Mouse (Mus musculus) intestine, embryonic 14.5 days (tissue): ENCODE data around the gene Utp4. TPM values are rescaled to one million over a fixed set of nuclear protein-coding genes. Genes with fewer than 3 reads are reported as not detected.
"Not testable (repeated sequence)": the region's sequence is repeated elsewhere in the genome, so short reads cannot be mapped to it uniquely, and the experiment has no call there.

Source experiments
- ATAC-seq: fragments of 200-750 bp; cut with Nextera tagmentation; replicated peaks from 2 replicates; pipeline ENCODE4 v1.8.0; 2017; ENCODE audit warnings: low read depth, moderate number of reproducible peaks, moderate TSS enrichment, moderate library complexity; ENCODE audit not compliant: low FRiP score, low TSS enrichment
- DNase-seq: peaks from one replicate; pipeline ENCODE4 v3.0.0-alpha.2; 2018; ENCODE audit warnings: low spot score
- H3K27ac ChIP-seq: fragments of 300-500 bp; sonication (generic); 2 replicates; pipeline ENCODE4 v1.5.1; 2014; ENCODE audit warnings: low read depth, mild to moderate bottlenecking, control low read depth
- H3K27me3 ChIP-seq: fragments of 300-500 bp; sonication (generic); replicated peaks from 2 replicates; pipeline ENCODE4 v1.6.1; 2014; ENCODE audit warnings: low read length, control low read depth; ENCODE audit not compliant: control insufficient read depth, insufficient read depth
- H3K36me3 ChIP-seq: fragments of 300-500 bp; sonication (generic); 2 replicates; pipeline ENCODE4 v1.6.1; 2014; ENCODE audit warnings: low read length, control low read depth; ENCODE audit not compliant: control insufficient read depth, insufficient read depth
- H3K4me1 ChIP-seq: fragments of 300-500 bp; sonication (generic); replicated peaks from 2 replicates; pipeline ENCODE4 v1.6.1; 2014; ENCODE audit warnings: low read length, control low read depth, mixed read lengths; ENCODE audit not compliant: control insufficient read depth, insufficient read depth
- H3K4me2 ChIP-seq: fragments of 300-500 bp; sonication (generic); 2 replicates; pipeline ENCODE4 v1.6.1; 2014; ENCODE audit warnings: low read length
- H3K4me3 ChIP-seq: fragments of 300-500 bp; sonication (generic); 2 replicates; pipeline ENCODE4 v1.5.1; 2014; ENCODE audit warnings: low read depth, low read length, control low read depth, mixed read lengths
- H3K9ac ChIP-seq: fragments of 300-500 bp; sonication (generic); 2 replicates; pipeline ENCODE4 v1.6.1; 2014; ENCODE audit warnings: mild to moderate bottlenecking, low read length
- H3K9me3 ChIP-seq: fragments of 300-500 bp; sonication (generic); 2 replicates; pipeline ENCODE4 v1.6.1; 2016; ENCODE audit warnings: low read length, control low read depth; ENCODE audit not compliant: control insufficient read depth
- WGBS: fragments of 180-500 bp; shearing (Covaris S2); extraction: QIAGEN DNeasy Blood & Tissue Kit; methylation state at CpG from one replicate; pipeline ENCODE4 v1.1.7; 2014; 5-methylcytosine and 5-hydroxymethylcytosine counted together
- polyA plus RNA-seq: library from polyadenylated mRNA; unstranded; fragments of >200 nt; fragmentation: Nextera tagmentation; extraction: Ambion mirVana; gene quantifications from 2 replicates; pipeline ENCODE4 v1.2.1, GENCODE M21; 2014

Utp4 gene
- polyA plus RNA-seq, 1 experiment from 2014 or later = 79.6 TPM

DNA sequence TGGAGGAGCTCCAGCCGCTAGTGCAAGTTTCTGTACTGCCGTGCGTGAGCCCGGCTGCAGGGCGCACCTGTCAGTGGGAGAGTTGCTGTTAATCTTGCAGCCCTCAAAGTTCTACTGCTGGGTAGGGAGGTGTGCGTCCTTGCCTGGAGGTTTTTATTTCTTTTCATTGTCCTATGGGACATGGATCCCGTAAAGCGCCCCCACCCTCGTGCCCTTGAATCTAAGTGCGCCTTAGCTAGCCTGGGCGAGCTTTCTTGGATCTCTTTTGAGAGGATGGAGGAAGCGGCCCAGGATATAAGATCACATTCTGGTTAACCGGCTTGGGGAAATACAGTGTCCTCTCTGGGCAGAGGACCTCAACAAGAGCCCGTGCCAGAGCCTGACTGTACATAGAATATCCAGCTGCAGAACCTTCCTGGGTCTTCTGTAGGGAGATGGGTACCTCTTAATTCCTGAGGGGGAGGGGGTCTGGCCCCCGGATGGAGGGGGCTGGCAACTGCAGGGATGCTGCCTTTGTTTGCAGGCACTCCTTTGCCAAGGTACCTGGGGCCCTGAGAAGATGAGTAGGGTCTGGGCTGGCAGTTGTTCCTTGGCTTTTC, 22.0 kb upstream of the Utp4 start:
- Histone ChIP-seq H3K27ac (no peak overlapping the region), H3K4me1 (peaks cover 20% of the 10 kb centered on the region), H3K4me3 (peak overlapping the region; percentile 48), H3K9me3 (no peaks in the 10 kb centered on the region), H3K4me2 (peak overlapping the region; percentile 100), H3K27me3 (peaks cover 46% of the 10 kb centered on the region), H3K9ac (peak overlapping the region; percentile 52), H3K36me3 (peaks cover 15% of the 10 kb centered on the region; the same call in 1 of the 2 replicates)
- WGBS = under 1% methylated on average over 15 of the region's 15 CpGs
- ATAC-seq (peak; percentile 23), DNase-seq (peak; percentile 55)

GRCm38 (mm10) chr8:106871931-106872371, 21.5 kb upstream of the Utp4 start:
- ATAC-seq (peak; percentile 36), DNase-seq (peak; percentile 77)
- H3K36me3 ChIP-seq = peaks cover 20% of the 10 kb centered on the region; the same call in 1 of the 2 replicates
- peak overlapping the region; percentile 28 for H3K4me3 ChIP-seq
- 1% methylated on average over 22 of the region's 22 CpGs for WGBS
- H3K27me3 ChIP-seq = peaks cover 46% of the 10 kb centered on the region
- peaks cover 20% of the 10 kb centered on the region for H3K4me1 ChIP-seq
- peak overlapping the region; percentile 14 for H3K9ac ChIP-seq
- H3K9me3 ChIP-seq = no peaks in the 10 kb centered on the region
- H3K4me2 ChIP-seq = peak overlapping the region; percentile 100
- H3K27ac ChIP-seq = no peak overlapping the region

- Histone ChIP-seq H3K27ac (no peak overlapping the region), H3K9ac (peak overlapping the region; percentile 14; the same call in 1 of the 2 replicates)
These were observed 20.9 kb upstream of the Utp4 start for GRCm38 (mm10) chr8:106872454-106873034.

GRCm38 (mm10) chr8:106880121-106880707, 13.2 kb upstream of the Utp4 start:
- WGBS = 91% methylated on average over 8 of the region's 8 CpGs
- H3K36me3 ChIP-seq = peaks cover 85% of the 10 kb centered on the region

More at GRCm38 (mm10) chr8:106872454-106873034, 20.9 kb upstream of the Utp4 start:
- H3K9me3 ChIP-seq = no peaks in the 10 kb centered on the region
- ATAC-seq = no peak
- 17% methylated on average over 8 of the region's 8 CpGs for WGBS
- H3K4me2 ChIP-seq = peak overlapping the region; percentile 100
- peaks cover 24% of the 10 kb centered on the region for H3K36me3 ChIP-seq
- DNase-seq = no peak
- H3K27me3 ChIP-seq = peaks cover 46% of the 10 kb centered on the region
- H3K4me1 ChIP-seq = peaks cover 20% of the 10 kb centered on the region
- H3K4me3 ChIP-seq = peak overlapping the region; percentile 28

DNA sequence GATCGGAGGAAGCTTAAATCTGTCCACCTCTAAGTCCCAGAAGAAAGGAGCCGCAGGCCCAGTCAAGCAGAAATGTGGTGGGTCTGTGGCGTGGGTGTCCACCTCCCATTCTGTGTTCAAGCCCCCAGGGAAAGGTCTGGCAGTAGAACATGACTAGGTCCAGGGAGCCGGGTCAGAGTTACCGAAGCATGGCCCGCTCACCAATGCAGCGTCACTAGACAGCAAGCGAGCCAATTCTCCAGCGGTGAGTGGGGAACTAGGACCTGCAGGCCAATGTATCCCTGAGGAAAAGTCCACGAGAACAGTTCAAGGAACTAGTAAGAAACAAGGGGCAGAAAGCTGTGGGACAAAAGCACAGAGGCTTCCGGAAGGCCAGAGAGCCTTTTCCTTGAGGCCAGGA, 9.3 kb upstream of the Utp4 start:
- peaks cover 78% of the 10 kb centered on the region for H3K36me3 ChIP-seq
- WGBS = 95% methylated on average over 11 of the region's 11 CpGs

More at GRCm38 (mm10) chr8:106880121-106880707, 13.2 kb upstream of the Utp4 start:
- H3K4me1 ChIP-seq = no peaks in the 10 kb centered on the region
- no peaks in the 10 kb centered on the region for H3K27me3 ChIP-seq
- H3K4me2 ChIP-seq = no peak overlapping the region
- no peak overlapping the region for H3K9ac ChIP-seq
- ATAC-seq (no peak), DNase-seq (no peak)
- no peak overlapping the region for H3K4me3 ChIP-seq
- H3K27ac ChIP-seq = no peak overlapping the region
- no peaks in the 10 kb centered on the region for H3K9me3 ChIP-seq

DNA sequence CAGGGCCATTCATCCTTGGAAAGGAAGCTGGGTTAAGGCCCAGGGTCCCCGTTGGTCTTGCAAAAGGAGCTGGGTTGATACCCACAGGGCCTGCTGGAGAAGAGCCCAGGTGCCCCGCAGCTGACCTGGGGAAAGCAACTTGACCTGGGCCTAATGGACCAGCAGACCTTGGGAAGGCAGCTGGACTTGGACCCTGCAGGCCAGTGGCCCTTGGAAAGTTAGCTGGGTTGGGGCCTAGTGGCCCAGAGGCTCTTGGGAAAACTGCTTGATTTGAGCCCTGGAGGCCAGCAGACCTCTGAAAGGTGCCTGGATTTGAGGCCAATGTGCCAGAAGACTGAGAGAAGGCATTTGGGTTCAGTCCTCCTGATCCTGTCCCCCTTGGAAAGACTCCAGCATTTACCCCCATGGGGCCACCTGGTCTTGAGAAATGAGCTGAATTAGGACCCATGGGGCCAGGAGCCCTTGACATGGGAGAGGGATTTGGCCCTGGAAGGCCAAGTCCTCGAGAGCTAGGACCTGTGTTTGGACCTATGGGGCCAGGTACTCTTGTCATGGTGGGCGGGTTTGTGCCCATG, 8.5 kb upstream of the Utp4 start:
- H3K9ac ChIP-seq, H3K4me3 ChIP-seq, ATAC-seq, H3K9me3 ChIP-seq, H3K27ac ChIP-seq, H3K4me2 ChIP-seq, H3K27me3 ChIP-seq, H3K4me1 ChIP-seq, DNase-seq: not testable (repeated sequence)
- WGBS = 92% methylated on average over 4 of the region's 4 CpGs
- peaks cover 70% of the 10 kb centered on the region for H3K36me3 ChIP-seq

More for the DNA sequence above, 9.3 kb upstream of the Utp4 start:
- H3K27me3 ChIP-seq, DNase-seq, H3K9ac ChIP-seq, H3K9me3 ChIP-seq, H3K27ac ChIP-seq, H3K4me1 ChIP-seq, H3K4me3 ChIP-seq, ATAC-seq, H3K4me2 ChIP-seq: not testable (repeated sequence)

DNA sequence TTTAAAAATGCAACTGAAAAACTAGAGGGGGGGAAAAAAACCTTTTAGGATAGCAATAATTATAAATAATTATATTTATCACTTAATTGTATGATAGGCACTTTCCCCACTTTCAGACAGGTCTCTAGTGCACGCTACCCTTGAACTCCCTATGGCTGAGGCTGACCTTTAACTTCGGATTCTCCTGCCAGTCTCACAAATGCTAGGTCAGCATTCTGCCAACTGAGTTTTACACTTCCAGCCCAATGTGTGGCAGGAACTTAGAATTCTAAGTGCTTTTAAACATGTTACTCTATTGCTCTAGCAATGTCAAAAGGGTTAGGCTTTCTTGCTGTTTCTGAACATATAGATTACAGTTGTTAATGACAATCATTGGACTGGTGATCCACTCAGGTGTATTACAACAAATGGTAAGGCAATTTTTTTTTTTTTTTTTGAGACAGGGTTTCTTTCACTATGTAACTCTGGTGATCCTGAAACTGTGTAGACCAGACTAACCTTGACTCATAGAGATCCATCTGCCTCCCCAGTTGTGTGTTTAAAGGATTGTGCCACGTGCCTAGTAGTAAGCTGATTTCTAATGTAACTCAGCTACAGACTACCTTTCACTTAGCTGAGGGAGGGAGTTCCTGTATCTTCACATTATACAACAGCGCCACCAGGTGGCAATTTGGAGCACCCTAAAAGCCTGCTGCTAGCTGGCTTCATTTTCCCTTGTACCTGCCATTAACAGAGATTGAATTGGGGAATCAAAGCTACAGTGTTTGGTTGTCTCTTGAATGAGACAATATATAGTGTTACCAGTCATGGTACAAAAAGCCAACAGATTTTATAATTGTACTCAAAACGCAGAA, 5.9 kb upstream of the Utp4 start:
- Histone ChIP-seq H3K4me1 (peaks cover 10% of the 10 kb centered on the region; the same call in 1 of the 2 replicates), H3K4me3 (no peak overlapping the region), H3K9me3 (no peaks in the 10 kb centered on the region), H3K27me3 (no peaks in the 10 kb centered on the region), H3K9ac (no peak overlapping the region), H3K4me2 (no peak overlapping the region), H3K36me3 (peaks cover 44% of the 10 kb centered on the region), H3K27ac (no peak overlapping the region)
- DNase-seq = peak; percentile 87
- ATAC-seq = peak; percentile 45; the same call in 1 of the 2 replicates
- 54% methylated on average over 5 of the region's 5 CpGs for WGBS

DNA sequence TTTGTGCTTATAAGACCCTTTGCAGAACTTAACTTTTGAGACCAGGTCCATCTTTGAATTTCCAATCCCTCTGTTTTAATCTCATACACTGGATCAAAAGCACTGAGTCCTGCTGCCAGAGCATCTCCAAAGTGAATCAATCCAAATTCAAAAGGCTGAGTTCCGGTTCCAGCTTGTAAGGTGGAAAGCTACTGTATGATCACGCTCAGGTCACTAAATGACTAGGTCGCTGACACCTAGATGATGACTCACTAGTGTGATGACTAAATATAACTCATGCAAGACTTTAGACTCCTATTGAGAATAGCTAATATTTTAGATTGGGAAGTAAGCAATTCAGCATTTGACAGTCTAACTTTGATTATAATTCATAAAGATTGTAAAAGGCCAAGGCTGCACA, 4.6 kb upstream of the Utp4 start:
- no peak overlapping the region for H3K4me2 ChIP-seq
- H3K4me1 ChIP-seq = peaks cover 10% of the 10 kb centered on the region; the same call in 1 of the 2 replicates
- H3K9ac ChIP-seq = no peak overlapping the region
- peaks cover 33% of the 10 kb centered on the region for H3K36me3 ChIP-seq
- H3K27me3 ChIP-seq = no peaks in the 10 kb centered on the region
- no peak for ATAC-seq
- H3K9me3 ChIP-seq = no peaks in the 10 kb centered on the region
- 86% methylated on average over 3 of the region's 3 CpGs for WGBS
- H3K27ac ChIP-seq = no peak overlapping the region
- no peak overlapping the region for H3K4me3 ChIP-seq
- no peak for DNase-seq
